Mouse (Mus musculus) bone marrow, adult 2 months (tissue): ENCODE results near the gene Ppp3r2.

Experiments used
- CTCF ChIP-seq: fragments of 200-500 bp; IDR thresholded peaks from 2 replicates; pipeline ENCODE4 v1.5.1; 2011; ENCODE audit warnings: low read length, control low read depth; ENCODE audit not compliant: control insufficient read depth, insufficient read depth
- POLR2A ChIP-seq: fragments of 200-500 bp; IDR thresholded peaks from 2 replicates; pipeline ENCODE4 v1.6.1; 2011; ENCODE audit warnings: low read depth, mild to moderate bottlenecking, control low read depth, low read length, borderline replicate concordance; ENCODE audit not compliant: control insufficient read depth

DNA sequence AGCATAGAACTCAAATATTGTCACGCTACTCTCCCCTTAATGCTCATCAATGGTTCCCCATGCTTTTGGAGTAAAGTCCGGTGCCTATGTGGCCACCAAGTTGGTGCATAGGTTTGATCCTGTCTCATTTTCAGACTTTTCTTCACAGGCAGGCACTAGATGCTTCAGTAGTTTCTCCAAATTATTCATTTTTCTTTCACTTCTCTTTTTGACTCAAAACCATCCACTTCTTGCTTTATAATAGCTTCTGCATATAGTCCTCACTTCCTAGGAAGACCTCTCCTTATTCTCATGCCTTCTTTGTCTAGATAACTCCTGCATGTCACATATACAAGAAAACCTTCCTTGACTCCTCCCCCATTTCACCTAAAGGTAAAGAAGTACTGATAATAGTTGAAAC is 42.1 kb upstream of the Ppp3r2 start:
- TF ChIP-seq POLR2A (no peak), CTCF (no peak)
